Mouse (Mus musculus) inflammation-experienced regulatory T-cells, adult 6 months (primary cell): ENCODE results near the gene Mef2a. TPM values are rescaled to one million over a fixed set of nuclear protein-coding genes. Genes with fewer than 3 reads are reported as not detected.

Experiments used
- ATAC-seq: one replicate; pipeline ENCODE4 v1.8.0; 2017
- polyA plus RNA-seq, 3 experiments: library from polyadenylated mRNA; unstranded; fragments of 100-300 nt; shearing (Covaris generic); gene quantifications; one replicate each; pipeline ENCODE4 v1.2.1; 2017

Mef2a gene
- polyA plus RNA-seq: 10 to 100 TPM; 11.4 to 12.0 (median 11.9) TPM

DNA sequence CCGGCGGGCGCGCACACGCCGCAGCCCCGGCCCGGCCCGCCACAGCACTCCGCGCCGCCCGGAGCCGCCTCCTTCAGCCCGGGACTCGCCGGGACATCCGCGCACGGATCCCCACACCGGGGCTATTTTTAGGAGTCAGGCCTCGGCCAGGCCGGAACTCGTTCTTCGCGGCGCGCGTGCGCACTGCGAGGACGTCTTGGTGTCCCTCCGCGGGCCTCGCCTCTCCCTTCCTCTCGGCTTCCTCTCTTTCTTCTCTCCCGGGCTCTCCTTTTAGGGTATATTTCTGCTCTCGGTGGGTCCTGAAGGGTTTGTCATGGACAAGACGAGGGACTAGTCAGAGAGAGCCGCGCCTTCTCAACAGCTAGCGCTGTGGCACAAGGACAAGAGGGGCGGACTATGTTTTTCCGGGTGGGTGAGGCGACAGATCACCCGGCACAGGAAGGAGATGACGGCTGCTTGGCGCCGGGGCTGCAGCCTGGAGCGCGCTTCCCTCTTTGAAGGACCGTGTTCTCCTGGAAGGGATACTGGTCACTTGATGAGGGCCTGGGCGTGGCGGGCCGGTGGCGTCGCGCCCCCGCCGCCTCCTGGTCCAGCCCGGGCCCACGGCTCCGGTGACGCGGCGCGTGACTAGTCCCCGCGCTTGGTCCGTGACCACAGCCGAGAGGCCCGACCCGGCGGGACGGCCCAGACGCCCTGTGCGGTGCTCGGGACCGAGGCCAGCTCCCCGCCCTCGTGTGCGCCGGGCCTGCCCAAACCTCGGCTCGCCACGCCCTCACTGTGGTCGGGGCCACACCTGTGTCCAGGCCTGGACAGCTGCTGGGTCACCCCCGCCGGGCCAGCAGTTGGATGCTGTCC lies at the start of gene Mef2a:
TSS of gene Mef2a (minus strand) at position 130 of the 855 bp plus-strand sequence.
- peak; percentile 83 for ATAC-seq

DNA sequence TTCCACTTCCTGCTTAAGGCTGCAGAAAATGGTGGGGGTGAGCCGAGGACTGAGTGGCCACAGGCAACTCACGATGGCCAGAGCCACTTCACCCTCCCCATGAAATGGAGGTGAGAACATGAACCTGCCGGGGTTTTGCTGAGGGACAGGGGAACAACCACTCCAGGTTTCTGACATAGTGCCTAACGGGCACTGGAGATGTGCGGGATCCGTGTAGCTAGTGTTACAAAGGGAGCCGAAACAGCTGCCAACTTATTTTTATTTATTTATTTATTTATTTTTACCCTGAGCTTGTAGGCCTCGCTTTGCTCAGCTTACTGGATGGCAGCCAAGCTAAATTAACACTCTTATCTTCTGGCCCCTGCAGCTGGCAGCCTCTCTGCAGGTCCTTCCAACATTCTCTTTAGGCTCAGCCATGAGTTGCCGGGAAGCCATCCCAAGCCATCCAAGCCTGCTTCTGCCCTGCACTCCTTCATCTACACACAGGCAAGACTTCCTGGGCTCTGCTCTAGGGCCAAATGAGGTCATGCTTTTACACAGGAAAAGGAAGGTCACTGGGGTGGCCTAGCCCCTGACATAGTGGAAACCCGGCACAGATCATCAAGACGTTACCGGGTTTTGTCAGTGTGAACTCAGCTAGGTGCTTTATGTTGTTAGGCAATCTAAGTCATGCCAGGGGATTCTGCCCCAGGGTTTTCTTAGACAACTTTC lies 49.0 kb upstream of the Mef2a start:
- ATAC-seq: peak; percentile 77

DNA sequence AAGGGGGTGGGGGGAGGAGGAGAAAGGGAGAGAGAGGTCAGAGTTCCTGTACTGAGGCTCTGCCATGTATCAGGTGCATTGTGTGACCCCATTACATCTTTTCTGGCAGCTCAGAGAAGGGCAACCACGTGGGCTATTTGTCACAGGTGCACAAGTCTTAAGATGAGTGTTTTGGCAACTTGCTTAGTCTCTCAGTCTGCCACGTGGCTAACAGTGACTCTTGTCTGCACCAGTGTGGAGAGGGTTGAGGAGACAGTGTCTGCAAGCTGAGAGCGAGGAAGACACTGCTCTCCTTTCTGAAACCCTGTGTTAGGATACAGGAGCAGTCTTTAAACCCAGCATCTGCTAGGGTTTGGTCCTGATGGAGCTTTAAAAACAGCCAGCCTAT lies 48.4 kb upstream of the Mef2a start:
- peak; percentile 24 for ATAC-seq

DNA sequence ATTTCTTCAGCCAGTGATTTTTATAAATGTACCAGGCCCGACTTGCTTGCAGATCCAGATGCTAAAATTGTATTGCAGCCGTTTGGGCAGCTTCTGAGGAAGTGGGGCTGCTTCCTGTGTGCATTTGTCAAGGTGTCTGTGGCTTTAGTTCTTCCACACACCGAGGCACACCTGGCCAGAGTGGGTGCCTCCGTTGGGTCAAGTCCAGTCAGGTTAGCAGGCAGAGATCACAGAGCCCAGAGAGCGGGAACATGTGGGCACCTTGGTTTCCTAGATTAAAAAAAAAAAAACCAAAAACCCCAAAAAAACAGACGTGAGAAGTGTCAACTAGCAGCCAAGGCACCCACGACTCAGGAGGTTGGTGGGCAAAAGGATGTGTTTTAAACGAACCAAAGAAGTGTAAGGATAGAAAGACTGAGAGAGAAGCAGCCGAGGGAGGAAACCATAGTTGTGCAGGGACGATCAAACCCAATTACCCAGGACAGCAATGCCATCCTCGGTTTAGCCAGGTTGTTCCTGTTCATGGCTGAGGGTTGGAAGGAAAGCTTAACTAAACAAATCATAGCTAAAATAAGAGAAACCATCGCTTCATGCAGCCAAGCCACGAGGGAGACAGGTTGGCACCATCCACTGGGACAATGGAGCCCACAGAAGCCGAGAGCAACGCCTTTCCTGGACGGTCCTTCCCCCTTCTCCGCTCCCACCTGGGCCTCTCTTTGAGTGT lies 47.1 kb upstream of the Mef2a start:
- no peak for ATAC-seq

DNA sequence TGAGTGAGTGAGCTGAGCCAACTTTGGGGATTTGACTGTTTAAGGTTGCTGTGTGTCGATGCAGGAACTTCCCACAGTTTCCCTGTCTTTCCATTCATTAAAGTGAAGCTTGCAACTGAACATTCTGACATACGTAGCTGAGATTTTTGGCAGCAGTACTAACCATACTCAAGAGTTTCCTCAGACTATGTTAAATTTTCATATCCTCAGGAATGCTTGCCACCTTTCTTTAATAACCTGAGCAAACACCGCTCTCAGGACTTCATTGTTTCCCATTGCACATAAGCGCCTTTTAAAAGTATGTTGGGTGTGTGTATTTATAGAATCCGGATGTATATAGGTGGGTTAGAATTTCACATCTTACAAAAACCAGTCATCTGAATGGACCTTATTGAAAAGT lies 45.5 kb upstream of the Mef2a start:
- no peak for ATAC-seq

DNA sequence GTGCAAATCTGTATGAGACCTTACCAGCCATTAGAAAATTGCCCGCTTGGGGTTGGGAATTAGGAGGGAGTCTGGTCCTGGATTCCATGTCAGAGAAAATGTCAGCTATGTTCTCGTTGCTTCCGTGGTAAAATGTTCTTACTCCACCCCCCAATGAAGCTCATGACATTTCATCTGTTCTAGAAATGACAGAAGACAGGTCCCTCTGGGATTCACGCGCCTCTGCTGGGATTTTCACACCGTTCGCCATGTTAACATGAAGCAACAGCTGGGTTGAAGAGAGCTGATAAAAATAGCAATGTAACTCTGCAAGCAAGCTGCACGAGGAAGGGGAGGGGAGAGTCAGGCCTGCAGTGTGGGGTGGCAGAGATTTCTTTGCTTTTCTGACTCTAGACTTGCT lies 42.1 kb upstream of the Mef2a start:
- no peak for ATAC-seq

DNA sequence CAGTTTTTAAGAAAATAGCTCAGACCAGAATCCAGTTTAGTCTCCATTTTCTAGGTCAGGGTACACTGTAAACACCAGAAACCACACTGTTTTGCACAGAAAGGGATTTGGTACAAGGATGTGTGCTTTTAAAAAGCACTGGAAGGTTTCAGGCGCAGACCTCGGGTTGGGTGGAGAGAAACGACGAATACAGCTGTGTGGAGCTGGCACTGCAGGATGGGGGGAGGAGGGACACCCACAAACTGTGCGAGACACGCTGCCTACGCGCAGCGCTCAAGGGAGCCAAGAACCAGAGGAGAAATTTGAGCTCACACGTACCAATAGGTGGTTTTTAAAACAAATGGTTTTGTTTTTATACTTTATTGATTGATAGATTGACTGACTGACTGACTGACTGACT lies 40.0 kb upstream of the Mef2a start:
- no peak for ATAC-seq

DNA sequence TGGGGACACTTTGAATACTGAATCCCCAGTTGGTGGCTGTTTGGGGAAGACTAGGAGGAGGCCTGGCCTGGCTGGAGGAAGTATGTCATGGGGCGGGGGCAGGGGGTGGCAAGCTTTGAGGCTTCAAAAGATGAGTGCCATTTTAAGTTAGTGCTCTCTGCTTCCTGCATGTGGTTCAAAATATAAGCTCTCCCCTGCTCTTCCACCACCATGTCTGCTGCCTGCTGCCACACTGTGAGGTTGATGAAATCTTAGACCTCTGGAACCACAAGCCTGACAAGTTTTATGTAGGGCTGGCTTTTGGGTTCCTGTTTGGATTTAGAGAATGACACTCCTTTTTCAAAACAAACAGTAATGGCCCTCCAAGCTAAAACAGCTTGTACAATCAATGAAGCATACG lies 34.4 kb upstream of the Mef2a start:
- ATAC-seq: no peak

DNA sequence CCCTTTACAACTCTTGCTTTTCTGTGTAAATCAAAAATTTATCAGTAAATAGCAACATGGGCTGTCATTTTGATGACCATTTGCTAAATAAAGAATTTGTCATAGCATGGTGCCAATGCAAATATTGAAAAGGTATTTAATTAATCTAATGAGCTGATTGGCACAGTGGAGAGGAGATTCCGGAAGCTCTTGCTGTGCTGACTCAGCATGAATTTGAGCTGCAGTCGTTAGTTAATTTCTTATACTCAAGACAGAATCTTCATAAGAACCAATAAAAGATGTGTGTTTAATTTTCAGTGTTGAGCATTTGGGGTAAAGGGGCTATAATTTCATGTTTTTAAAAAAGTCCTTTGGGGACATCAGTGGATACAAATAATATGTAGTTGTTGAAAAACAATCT lies 31.5 kb upstream of the Mef2a start:
- no peak for ATAC-seq

DNA sequence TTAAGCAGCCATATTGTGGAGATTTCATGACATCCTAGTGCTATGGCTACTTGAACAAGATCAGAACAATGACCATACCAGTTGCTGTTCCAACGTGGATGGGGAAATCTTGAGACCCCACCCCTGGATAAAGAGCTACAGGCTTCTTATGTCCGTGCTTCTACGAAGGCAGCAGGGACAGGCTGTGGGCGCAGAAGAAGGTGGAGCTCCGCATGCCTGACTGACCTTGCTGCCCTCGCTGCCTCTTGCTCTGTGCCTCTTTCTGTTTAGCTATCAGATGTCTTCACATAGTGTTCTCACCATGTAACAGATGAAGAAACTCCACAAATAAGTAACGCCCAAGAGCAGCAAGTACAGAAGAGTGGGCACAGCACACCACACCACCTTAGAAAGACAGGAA lies 29.7 kb upstream of the Mef2a start:
- ATAC-seq: no peak

DNA sequence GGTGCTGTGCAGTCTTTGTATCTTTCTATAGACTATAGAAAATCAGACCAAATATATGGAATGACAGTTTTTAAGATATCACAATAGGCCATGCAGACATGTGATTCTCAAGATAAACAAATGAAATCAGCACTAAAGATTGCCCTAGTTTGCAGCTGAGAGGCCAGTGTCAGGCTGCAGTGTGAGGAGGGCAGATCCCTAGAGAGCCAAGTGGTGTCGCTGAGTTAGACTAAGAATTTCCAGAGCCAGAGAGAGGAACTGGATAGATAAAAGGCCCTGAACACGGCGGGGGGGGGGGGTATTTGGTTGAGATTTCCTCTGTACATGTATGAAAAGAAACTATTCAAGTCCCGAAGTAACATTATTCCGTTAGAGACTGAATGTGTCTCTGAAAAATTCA lies 28.7 kb upstream of the Mef2a start:
- no peak for ATAC-seq

DNA sequence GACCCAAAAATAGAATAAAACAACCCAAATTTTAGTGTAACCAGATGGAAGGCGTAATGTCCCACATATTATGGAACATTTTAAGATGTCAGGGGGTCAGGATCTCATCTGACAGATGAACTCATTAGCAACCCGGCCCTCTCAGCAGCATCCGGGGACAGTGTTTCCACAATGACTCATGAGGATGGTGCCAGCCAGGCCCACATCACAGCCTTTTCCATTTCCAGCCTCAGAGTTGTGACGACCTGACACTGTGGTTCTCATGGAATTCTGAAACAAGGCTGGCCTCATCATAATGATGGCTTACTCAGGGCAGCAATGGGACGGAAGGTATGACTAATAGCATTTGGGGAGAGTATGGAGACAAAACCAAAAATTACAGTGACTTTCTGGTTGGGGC lies 18.1 kb upstream of the Mef2a start:
- no peak for ATAC-seq

DNA sequence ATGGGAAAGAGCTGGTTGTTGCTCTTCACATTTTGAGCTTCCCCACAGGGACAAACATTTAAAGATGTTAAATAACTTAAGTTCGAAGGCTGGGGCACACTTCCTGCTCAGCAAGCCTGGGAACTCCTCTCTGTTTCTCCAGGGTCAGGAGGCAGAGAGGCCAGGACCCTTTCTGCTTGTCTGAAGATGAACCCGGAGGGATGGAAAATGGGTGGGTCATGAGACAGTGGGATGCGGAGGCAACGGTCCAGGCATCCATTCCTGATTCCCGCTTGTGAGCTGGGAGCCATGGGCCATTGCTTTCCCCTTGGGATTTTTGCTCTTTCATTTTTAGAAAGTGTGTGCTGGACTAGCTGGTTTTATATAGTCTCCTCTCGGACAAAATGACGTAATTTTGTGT lies 17.4 kb upstream of the Mef2a start:
- no peak for ATAC-seq

DNA sequence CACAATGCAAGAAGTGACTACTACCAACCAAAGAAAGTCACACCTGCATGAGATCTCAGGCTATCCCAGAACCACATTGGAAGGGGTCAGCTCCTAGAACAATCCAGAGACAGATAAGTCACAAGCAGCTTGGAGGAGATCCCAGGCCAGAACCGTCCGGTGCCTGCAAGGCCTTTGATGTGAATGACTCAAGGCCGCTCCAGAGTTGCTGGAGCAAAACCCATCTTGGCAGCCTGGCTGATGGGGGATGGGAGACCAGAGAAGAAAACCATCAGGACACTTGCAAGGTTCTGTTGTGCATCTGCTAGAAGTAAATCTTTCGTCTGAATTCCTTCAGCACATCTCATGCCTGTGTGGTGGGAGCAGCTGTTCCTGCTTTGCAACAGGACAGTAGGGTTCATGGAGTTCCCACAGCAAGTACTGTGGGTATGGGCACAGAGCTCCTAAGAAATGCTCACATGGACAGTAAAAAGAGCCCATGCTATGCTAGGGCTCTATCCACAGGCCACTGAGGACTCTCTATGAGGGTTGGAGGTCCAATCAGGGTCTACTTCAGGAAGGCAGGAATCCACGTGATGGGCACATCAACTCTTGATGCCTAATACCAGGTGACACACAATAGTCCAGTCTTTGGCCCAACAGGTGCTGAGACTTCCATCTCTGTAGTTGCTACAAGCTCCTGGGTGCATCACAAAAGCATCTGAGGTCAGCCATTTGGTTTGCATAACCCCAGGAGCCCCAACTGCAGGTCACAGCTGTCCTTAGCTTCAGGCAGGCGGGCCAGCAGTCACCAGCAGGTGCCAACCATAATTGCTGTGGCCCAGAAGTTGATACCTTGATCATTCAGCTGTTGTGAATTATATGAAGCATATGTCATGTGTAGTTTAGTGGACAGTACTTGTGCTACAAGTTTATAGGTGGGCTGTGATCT lies 12.5 kb upstream of the Mef2a start:
- ATAC-seq: no peak

DNA sequence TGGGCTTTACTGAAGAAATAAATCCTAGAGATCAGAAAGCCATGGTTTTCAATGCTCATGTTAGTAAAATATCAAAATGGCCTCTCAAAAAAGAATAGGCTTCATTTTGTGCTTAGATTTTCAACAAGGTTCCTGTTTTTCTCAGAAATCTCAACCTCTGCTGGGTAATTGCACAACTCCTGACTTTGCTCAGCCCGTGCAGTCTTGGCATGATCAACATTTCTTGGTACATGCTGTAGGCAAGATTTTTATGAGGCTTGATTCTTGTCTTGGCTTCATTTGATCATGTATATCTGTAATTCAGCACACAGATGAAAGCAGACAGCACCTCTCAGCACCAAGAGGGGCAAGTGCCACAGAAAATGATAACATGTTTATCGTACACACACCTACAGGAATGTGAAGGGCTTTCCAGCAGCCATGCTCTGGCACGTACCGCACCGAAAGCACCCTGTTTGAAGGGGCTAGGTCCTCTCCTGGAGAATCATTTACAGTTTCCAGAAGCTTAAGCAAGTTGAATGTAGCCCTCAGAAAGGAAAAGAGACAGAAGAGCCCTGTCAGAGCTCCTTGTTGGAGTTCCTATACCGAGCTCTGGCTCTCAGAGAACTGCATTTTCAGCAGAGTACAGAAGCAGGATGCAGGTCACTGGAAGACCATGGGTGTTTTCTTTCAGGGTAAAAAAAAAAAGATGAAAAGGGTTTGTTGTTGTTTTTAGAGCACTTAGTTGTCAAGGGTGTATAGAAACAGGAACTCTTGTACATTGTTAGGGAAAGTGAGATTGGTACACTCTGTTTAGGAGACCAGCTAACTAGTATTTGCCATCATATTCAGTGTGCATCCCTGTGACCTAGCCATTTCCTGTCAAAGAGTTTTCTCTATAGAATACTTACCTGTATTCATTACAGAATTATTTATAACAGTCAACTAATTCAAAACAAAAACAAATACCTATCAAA lies 7.8 kb upstream of the Mef2a start:
- ATAC-seq: no peak

DNA sequence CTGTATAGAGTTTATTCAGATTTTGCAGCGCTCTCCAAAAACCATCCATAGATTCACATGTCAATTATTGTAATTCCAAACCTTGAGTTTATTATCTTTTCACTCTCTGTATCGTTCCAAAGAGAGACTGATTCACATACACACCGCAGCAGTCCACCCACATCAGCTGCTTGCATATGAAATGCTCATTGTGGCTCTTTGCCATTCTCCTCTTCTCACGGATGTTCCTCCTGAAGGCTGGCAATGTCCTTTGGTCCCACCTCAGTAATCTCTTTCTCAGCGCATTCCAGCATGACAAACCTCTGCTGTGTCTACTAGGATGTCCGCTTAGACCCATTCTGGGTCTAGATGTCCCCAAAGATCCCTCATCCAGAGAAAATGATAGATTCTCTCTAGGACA lies 4.1 kb upstream of the Mef2a start:
- ATAC-seq: no peak

DNA sequence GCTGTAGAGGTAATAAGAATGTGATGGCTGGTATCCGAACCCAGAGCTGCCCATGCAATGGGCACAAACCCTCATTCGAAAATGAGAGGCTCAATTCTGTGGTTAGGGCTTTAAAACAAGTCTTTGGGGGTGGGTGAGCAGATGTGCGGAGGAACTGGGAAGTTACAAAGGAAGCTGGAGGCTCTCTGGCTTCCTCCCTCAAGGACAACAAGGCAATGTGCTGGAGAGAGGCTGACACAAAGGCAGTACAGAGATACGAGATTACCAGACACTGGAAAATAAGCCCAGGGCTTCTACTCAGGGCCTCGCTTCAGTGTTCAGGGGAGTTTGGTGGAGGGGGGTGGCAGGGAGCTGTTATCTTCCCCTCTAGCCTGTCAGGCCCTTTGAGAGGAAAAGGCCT lies 1.3 kb upstream of the Mef2a start:
- ATAC-seq: no peak

DNA sequence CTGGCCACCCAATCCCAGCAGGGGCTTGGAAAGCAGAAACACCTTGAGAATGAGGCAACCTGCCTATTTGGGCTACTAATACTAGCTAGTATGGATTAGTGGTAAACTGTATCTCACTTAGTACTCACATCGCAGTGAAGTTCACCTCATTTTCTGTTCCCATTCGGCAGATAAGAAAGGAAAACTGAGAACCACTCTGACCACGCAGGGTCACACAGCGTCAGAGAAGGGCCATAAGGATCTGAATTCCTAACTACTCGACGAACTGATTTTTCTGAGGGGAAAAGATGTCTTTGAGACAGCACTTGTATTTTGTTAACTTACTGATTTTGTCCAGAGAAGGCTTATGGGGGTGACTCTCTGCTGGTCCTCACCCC lies 914 bp upstream of the Mef2a start:
- peak; percentile 15 for ATAC-seq

DNA sequence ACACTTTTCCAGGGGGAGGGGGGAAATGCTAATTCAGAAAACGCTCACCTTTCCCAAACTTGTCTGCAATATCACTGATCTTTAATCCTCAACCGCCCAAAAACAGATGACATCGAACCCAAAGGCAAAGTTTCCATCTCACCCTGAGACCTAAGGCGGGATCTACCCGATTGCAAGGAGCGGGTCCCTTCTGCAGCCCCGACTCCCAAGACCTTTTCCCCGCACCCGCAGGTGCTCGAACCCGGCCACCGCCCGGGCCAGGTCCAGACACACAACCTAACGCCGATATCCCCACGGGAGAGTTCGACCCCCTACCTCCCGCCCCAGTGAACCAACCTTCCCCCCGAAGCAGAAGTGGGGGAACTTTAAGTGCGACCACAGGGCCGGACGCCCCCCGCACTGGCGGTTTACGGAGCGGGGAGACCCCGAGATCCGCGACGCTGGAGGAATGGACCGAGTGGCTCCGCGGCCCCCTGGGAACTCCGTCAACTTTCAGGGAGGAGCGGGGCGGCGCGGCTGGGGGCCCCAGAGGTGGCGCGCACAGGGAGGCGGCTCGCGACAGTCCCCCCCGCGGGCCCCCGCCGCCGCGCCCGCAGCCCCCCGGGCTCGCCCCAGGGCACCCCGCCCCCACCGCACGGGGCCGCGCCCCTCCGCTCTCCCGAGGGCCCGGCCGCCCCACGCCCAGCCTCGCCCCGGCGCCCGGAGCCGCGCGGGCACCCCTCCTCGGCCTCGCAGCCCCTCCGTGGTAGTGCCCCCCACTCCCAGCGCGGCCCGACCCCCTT lies 576 bp downstream of the Mef2a start:
- peak; percentile 1 for ATAC-seq

DNA sequence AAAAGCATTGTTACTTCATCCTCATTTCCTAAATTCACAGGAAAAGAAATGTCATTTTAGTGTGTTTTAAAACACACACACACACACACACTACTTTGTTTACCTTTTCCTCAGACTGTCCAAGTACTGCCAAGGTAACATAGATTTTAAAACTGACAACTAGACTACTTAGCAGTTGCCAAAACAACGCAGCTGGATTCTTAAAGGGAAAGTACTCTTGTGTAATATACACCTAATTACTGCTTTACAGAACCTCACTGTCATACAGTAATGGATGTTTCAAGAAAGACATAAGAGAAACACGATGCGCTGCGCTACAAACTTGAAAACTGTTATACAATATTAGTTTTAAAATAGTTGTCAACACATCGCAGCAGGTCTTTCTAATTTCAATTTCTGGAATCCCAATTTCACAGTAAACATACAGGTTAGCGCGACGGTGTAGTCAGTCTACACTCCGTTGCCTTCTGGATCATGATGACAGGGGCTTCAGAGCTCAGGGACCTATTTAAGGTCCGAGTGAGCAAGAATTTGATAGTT lies 1.2 kb downstream of the Mef2a start:
- ATAC-seq: no peak
